Mouse (Mus musculus) heart, postnatal 0 days (tissue): ENCODE data around the gene Zfp362.

Source experiments
- CTCF ChIP-seq: IDR thresholded peaks from 2 replicates; pipeline ENCODE4 v1.5.1; 2016; ENCODE audit warnings: antibody characterized with exemption, control low read depth, low read depth
- EP300 ChIP-seq: IDR thresholded peaks from 2 replicates; pipeline ENCODE4 v1.6.1; 2016; ENCODE audit warnings: antibody characterized with exemption, low read depth

- no peak for TF ChIP-seq CTCF
- no peak for TF ChIP-seq EP300
Measured at GRCm38 (mm10) chr4:128803569-128803968, 2.3 kb downstream of the Zfp362 start.
